In the genomic region with DNA sequence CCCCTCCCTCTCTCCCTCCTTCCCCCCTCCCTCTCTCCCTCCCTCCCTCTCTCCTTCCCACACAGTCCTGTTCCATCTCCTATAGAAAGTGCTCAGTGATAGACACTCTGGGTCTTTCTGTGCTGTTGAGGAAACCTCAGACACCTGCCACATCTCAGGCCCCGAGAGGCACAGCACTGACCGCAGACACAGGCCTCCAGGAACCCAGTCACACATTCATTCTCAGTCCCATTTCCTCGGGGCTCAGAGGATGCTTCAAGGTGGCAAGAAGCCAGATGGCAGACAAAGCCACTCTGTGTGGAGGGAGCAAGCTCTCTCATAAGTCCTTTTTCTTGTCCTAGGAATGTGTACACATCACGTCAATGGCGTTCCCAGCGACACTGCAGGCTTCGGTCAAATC, we compare ENCODE assay signal across 10 mouse cellular contexts.
DNase-seq lines count a peak whose midpoint lies in the region; ATAC-seq lines count a peak whose summit lies in the region.
"Had no signal": no experiment of that assay in that cellular context is flagged by ENCODE, and none has a peak within 500 bp of the region (broad histone marks: within the 10 kb centered on the region; RNA-seq: fewer than 3 reads in every experiment).

No protein-coding gene starts in this region.

- no peaks in the 10 kb centered on the region for H3K36me3 ChIP-seq in hindbrain, embryonic 11.5 days (ENCODE audit: control insufficient read depth, insufficient read depth, low read length)
- no peaks in the 10 kb centered on the region for H3K36me3 ChIP-seq in hindbrain, embryonic 10.5 days
- no peaks in the 10 kb centered on the region for H3K36me3 ChIP-seq in hindbrain, embryonic 12.5 days
- no peaks in the 10 kb centered on the region for H3K36me3 ChIP-seq in midbrain, embryonic 16.5 days (ENCODE audit: control insufficient read depth, insufficient read depth, low read length)

- ATAC-seq in hindbrain, embryonic 11.5 days (ENCODE audit: low FRiP score), result peak; percentile 19; the same call in 1 of the 2 replicates
- peak; percentile 67 for ATAC-seq in hindbrain, embryonic 12.5 days (ENCODE audit: low FRiP score)
- ATAC-seq in midbrain, embryonic 16.5 days, result peak; percentile 40; the same call in 1 of the 2 replicates

- no peak overlapping the region for H3K4me3 ChIP-seq in hindbrain, embryonic 11.5 days (ENCODE audit: low read depth, low read length)
- H3K4me3 ChIP-seq in hindbrain, embryonic 10.5 days, result no peak overlapping the region
- H3K4me3 ChIP-seq in hindbrain, embryonic 12.5 days, result no peak overlapping the region
- H3K4me3 ChIP-seq in midbrain, embryonic 16.5 days (ENCODE audit: low read depth, low read length), result no peak overlapping the region

- WGBS in hindbrain, embryonic 11.5 days, result 75% methylated on average over 7 of the region's 7 CpGs
- 90% methylated on average over 7 of the region's 7 CpGs for WGBS in hindbrain, embryonic 10.5 days
- 62% methylated on average over 7 of the region's 7 CpGs for WGBS in hindbrain, embryonic 12.5 days
- 63% methylated on average over 7 of the region's 7 CpGs for WGBS in midbrain, embryonic 16.5 days

- H3K27me3 ChIP-seq in hindbrain, embryonic 11.5 days (ENCODE audit: control insufficient read depth, insufficient read depth, low read length), result no peaks in the 10 kb centered on the region
- no peaks in the 10 kb centered on the region for H3K27me3 ChIP-seq in hindbrain, embryonic 10.5 days (ENCODE audit: insufficient read depth, poor library complexity, severe bottlenecking)
- no peaks in the 10 kb centered on the region for H3K27me3 ChIP-seq in hindbrain, embryonic 12.5 days
- no peaks in the 10 kb centered on the region for H3K27me3 ChIP-seq in midbrain, embryonic 16.5 days (ENCODE audit: control insufficient read depth, insufficient read depth, low read depth, low read length)

- no peaks in the 10 kb centered on the region for H3K4me1 ChIP-seq in hindbrain, embryonic 11.5 days (replicated peaks; ENCODE audit: control insufficient read depth, insufficient read depth, low read length)
- peaks cover 6% of the 10 kb centered on the region for H3K4me1 ChIP-seq in hindbrain, embryonic 10.5 days (replicated peaks)
- H3K4me1 ChIP-seq in hindbrain, embryonic 12.5 days, result peaks cover 3% of the 10 kb centered on the region; the same call in 1 of the 2 replicates
- 0 out of 2 replicates have a peak, but pooled peaks cover 3% of the 10 kb centered on the region for H3K4me1 ChIP-seq in midbrain, embryonic 16.5 days (ENCODE audit: control insufficient read depth, insufficient read depth, low read length)

- H3K4me2 ChIP-seq in hindbrain, embryonic 11.5 days (replicated peaks; ENCODE audit: low read depth, low read length), result no peak overlapping the region
- H3K4me2 ChIP-seq in hindbrain, embryonic 12.5 days (replicated peaks), result no peak overlapping the region
- no peak overlapping the region for H3K4me2 ChIP-seq in midbrain, embryonic 16.5 days (ENCODE audit: low read length)

- no peaks in the 10 kb centered on the region for H3K9me3 ChIP-seq in hindbrain, embryonic 11.5 days (ENCODE audit: control insufficient read depth, low read length)
- H3K9me3 ChIP-seq in hindbrain, embryonic 10.5 days, result no peaks in the 10 kb centered on the region
- H3K9me3 ChIP-seq in hindbrain, embryonic 12.5 days (replicated peaks), result no peaks in the 10 kb centered on the region
- no peaks in the 10 kb centered on the region for H3K9me3 ChIP-seq in midbrain, embryonic 16.5 days (replicated peaks; ENCODE audit: control insufficient read depth, low read length, poor library complexity, severe bottlenecking)

- no peak overlapping the region for H3K27ac ChIP-seq in hindbrain, embryonic 11.5 days (ENCODE audit: low read depth, low read length)
- H3K27ac ChIP-seq in hindbrain, embryonic 10.5 days, result no peak overlapping the region
- peak overlapping the region; percentile 13; the same call in 1 of the 2 replicates for H3K27ac ChIP-seq in hindbrain, embryonic 12.5 days
- H3K27ac ChIP-seq in midbrain, embryonic 16.5 days (ENCODE audit: low read length), result no peak overlapping the region
- H3K27ac ChIP-seq: kidney, postnatal 0 days had no signal

- H3K9ac ChIP-seq in hindbrain, embryonic 11.5 days (ENCODE audit: low read depth, low read length), result no peak overlapping the region
- no peak overlapping the region for H3K9ac ChIP-seq in hindbrain, embryonic 12.5 days
- H3K9ac ChIP-seq in midbrain, embryonic 16.5 days (ENCODE audit: low read depth, low read length), result no peak overlapping the region

- DNase-seq in hindbrain, embryonic 11.5 days (ENCODE audit: low spot score), result no peak
- no peak for DNase-seq in hindbrain, embryonic 10.5 days (ENCODE audit: low spot score)
- DNase-seq in retina, postnatal 1 day, result peak; percentile 40
- DNase-seq in retina, embryonic 14.5 days (ENCODE audit: low spot score), result no peak
- DNase-seq in frontal cortex, postnatal 36 days (ENCODE audit: low spot score in 2 of 2), result no peak
- DNase-seq in left cerebral cortex, adult 18-20 months (ENCODE audit: low spot score in 2 of 2), result no peak
- DNase-seq: lung, adult 18-20 months had no signal
